Mouse (Mus musculus) fibroblast of lung, adult 2 months (primary cell): ENCODE measurements around the gene Aplf.
"Not testable (repeated sequence)": the region's sequence is repeated elsewhere in the genome, so short reads cannot be mapped to it uniquely, and the experiment has no call there.

Source experiments
- DNase-seq: peaks from one replicate; pipeline ENCODE4 v3.0.0-alpha.2; 2011; ENCODE audit warnings: low read depth

Aplf gene

GRCm38 (mm10) chr6:87671771-87672517 lies at the start of gene Aplf:
Gene Aplf, minus strand, starts transcription at chr6:87672193.
- peak; percentile 99 for DNase-seq

- no peak for DNase-seq
Observed at GRCm38 (mm10) chr6:87714091-87714490, 42.1 kb upstream of the Aplf start.

GRCm38 (mm10) chr6:87712311-87712710 lies 40.3 kb upstream of the Aplf start:
- no peak for DNase-seq

- DNase-seq: no peak
Observed at GRCm38 (mm10) chr6:87706246-87706645, 34.3 kb upstream of the Aplf start.

GRCm38 (mm10) chr6:87696544-87696943 lies 24.6 kb upstream of the Aplf start:
- no peak for DNase-seq

DNA sequence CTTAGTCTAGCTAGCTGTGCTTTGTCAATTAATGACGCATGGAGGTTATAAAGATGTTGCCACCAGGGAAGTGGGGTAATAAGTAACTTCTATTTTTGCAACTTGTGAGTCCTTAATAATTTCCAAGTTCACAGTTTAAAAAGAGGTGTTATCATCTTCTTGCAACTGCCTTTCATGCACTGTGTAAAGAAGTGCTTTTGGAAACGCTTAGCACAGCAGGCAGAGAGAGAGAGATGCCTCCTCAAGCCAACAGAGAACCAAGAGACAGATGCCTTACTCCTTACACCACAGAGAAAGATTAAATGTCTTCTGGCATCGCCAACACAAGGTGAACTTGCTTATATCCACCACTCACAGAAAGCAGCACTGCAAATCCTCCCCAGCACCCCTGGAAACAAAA lies 24.0 kb upstream of the Aplf start:
- DNase-seq: no peak

DNA sequence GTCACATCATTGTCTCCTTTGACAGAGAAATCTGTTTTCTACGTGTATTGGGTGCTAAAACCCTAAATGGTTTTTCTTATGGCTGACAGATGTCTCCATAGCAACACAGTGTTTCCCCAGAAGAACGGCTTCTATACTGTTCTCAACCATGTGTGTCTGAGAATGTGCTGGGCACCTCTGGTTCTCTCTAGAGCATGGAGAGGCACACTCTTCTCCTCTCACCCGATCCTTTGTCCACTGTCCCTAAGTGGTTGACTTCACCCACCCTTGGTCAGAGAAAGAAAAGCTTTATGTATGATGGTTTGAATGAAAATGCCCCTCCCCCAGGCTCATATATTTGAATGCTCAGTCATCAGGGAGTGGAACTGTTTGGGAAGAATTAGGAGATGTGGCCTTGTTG lies 8.4 kb upstream of the Aplf start:
- no peak for DNase-seq

DNA sequence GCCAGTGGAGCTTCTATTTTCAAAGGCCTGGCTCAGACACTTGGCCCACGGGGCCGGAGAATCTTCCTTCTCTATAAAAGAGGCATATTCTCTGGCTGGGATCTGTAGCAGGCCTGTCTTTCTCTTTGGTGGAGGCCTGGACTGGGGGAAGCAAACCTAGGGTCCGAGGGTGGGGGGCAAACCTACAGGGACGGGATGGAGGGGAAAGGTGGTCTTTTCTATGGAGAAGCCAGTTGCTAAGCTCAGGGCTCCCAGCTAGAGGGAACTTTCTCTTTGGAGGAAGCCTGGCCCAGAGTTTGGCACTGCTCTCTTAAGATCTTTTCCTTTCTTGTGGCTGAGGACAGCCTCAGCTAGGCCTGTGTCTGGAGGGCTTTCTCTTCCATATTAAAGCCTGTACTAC lies 668 bp upstream of the Aplf start:
- no peak for DNase-seq

- DNase-seq: peak; percentile 6
Observed at GRCm38 (mm10) chr6:87671353-87671752, 640 bp downstream of the Aplf start.

- DNase-seq: peak; percentile 36
Observed at GRCm38 (mm10) chr6:87669894-87670588, 2.0 kb downstream of the Aplf start.

DNA sequence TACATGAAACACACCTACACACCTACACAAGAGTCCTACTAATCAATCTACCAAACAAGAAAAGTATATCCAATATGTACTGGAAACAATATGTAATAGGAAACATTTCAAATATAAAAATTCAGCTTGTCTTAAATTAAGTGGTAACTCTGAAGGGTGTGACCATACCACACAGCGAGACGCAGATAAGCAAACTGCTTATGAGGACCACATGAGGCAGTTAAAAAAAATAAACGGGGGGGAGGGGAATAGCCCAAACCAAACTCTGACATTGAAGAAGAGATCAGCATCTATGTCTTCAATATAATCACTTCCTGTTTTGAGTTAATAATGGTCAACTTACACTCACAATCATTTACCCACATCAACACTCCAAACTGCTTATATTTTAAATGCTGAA lies 3.3 kb downstream of the Aplf start:
- DNase-seq: no peak

- no peak for DNase-seq
Observed at GRCm38 (mm10) chr6:87667804-87668203, 4.2 kb downstream of the Aplf start.

- DNase-seq: no peak
Observed at GRCm38 (mm10) chr6:87663445-87663844, 8.5 kb downstream of the Aplf start.

GRCm38 (mm10) chr6:87662197-87662596 lies 9.8 kb downstream of the Aplf start:
- no peak for DNase-seq

DNA sequence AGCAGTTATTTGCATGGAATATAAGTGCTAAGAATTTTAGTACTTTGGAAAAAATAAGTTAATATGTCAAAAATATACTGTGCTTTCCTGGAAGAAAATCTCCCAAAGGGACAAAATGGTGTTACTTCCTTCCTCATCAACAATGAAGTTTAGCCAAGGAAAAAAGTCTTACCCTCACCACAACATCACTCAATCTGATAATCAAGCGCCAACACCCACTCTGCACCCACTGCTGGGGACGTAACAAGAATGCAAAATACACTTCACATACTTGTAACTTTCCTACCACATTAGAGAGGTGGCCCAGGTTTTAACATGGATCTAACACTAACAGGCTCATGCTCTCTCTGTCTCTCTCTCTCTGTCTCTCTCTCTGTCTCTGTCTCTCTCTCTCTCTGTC lies 10.3 kb downstream of the Aplf start:
- no peak for DNase-seq

GRCm38 (mm10) chr6:87658816-87659215 lies 13.2 kb downstream of the Aplf start:
- DNase-seq: no peak

- DNase-seq: peak; percentile 7
Observed at GRCm38 (mm10) chr6:87653904-87654638, 17.9 kb downstream of the Aplf start.

DNA sequence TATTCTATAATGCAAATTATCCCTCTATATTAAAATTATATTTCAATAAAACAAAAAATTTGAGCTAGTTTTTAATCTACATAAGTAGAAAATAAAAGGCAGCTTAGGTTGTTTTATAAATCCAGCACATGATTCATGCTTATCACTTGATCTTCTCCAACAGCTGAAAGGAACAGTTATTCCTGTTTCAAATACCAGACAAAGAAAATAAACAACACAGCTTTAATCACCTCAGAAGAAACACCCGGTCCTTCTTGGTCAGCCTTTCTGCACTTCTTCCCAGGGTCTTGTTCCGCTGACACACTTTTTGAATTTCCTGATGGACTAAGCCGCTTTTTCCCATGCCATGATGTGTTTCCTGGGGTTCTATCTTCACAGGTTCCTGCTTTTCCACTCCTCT lies 18.5 kb downstream of the Aplf start:
- no peak for DNase-seq

GRCm38 (mm10) chr6:87652670-87653069 lies 19.3 kb downstream of the Aplf start:
- no peak for DNase-seq

GRCm38 (mm10) chr6:87651787-87652186 lies 20.2 kb downstream of the Aplf start:
- no peak for DNase-seq

DNA sequence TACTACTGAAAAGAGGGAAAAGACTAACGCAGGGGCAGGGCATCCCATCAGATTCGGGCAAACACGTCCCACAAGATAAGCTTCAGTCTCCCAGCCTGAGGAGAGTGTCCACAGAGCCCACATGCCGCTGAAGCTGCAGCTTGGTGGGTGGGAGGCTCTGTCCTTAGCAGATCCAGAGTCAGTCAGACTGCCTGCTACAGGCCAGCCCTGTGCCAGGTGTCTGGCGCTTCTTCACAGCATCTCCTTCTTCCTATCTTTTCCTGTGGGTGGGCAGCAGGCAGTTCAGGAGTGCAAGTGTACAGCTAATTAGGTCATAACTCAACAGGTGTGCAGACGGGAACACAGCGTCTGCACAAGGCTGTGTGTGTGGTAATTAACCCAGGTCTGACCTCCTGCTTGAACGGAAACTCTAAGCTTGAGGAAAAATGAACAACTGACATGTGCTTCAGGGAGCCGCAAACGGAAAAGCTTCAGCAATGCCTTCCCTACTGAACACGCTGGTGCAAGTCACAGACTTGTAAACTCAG lies 33.8 kb downstream of the Aplf start:
- no peak for DNase-seq

- no peak for DNase-seq
Observed at GRCm38 (mm10) chr6:87632176-87632575, 39.8 kb downstream of the Aplf start.

DNA sequence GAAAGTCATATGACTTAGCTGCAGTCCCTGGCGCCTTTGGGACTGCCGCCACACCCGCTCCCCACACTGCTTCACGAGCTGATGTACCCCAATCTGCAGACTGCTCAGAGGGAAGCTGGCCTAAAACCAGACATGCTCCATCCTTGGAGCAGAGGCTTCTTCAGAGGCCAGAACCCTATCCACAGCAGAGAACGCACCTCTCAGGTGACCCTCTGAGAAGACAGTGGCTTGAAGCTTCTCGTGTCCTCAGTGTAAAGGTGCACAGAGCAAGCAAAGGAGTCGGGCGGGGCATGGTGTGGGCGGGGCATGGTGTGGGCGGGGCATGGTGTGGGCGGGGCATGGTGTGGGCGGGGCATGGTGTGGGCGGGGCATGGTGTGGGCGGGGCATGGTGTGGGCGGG lies 43.1 kb downstream of the Aplf start:
- not testable (repeated sequence) for DNase-seq
